Mouse (Mus musculus) limb, embryonic 11.5 days (tissue): ENCODE measurements around the gene Ermp1. TPM values are rescaled to one million over a fixed set of nuclear protein-coding genes. Genes with fewer than 3 reads are reported as not detected.

Source experiments
- ATAC-seq: fragments of 200-750 bp; cut with Nextera tagmentation; 2 replicates; pipeline ENCODE4 v1.8.0; 2017; ENCODE audit warnings: low read depth; ENCODE audit not compliant: insufficient number of reproducible peaks, low FRiP score, low TSS enrichment
- DNase-seq: peaks from one replicate; pipeline ENCODE4 v3.0.0-alpha.2; 2015; ENCODE audit warnings: low spot score
- H3K27ac ChIP-seq: fragments of 300-500 bp; sonication (generic); replicated peaks from 2 replicates; pipeline ENCODE4 v1.5.1; 2014; ENCODE audit warnings: low read depth, mild to moderate bottlenecking, low read length
- H3K27me3 ChIP-seq: fragments of 300-500 bp; sonication (generic); 2 replicates; pipeline ENCODE4 v1.6.1; 2014; ENCODE audit warnings: mild to moderate bottlenecking, low read length, mixed read lengths; ENCODE audit not compliant: control insufficient read depth, insufficient read depth
- H3K36me3 ChIP-seq: fragments of 300-500 bp; sonication (generic); 2 replicates; pipeline ENCODE4 v1.6.1; 2014; ENCODE audit warnings: mild to moderate bottlenecking, low read length, moderate library complexity, mixed read lengths; ENCODE audit not compliant: control insufficient read depth, insufficient read depth
- H3K4me1 ChIP-seq: fragments of 300-500 bp; sonication (generic); 2 replicates; pipeline ENCODE4 v1.6.1; 2014; ENCODE audit warnings: low read length, mixed read lengths; ENCODE audit not compliant: control insufficient read depth, insufficient read depth
- H3K4me2 ChIP-seq: fragments of 300-500 bp; sonication (generic); 2 replicates; pipeline ENCODE4 v1.6.1; 2014; ENCODE audit warnings: low read depth, mild to moderate bottlenecking, moderate library complexity; ENCODE audit not compliant: severe bottlenecking
- H3K4me3 ChIP-seq: fragments of 300-500 bp; sonication (generic); 2 replicates; pipeline ENCODE4 v1.5.1; 2014; ENCODE audit warnings: low read depth, low read length
- H3K9ac ChIP-seq: fragments of 300-500 bp; sonication (generic); 2 replicates; pipeline ENCODE4 v1.6.1; 2014; ENCODE audit warnings: mild to moderate bottlenecking, low read length
- H3K9me3 ChIP-seq: fragments of 300-500 bp; sonication (generic); 2 replicates; pipeline ENCODE4 v1.6.1; 2016; ENCODE audit warnings: low read length; ENCODE audit not compliant: control insufficient read depth
- WGBS: fragments of 180-500 bp; shearing (Covaris S2); extraction: QIAGEN DNeasy Blood & Tissue Kit; methylation state at CpG from one replicate; pipeline ENCODE4 v1.1.7; 2014; 5-methylcytosine and 5-hydroxymethylcytosine counted together
- polyA plus RNA-seq: library from polyadenylated mRNA; unstranded; fragments of >200 nt; fragmentation: Nextera tagmentation; extraction: Ambion mirVana; gene quantifications from 2 replicates; pipeline ENCODE4 v1.2.1, GENCODE M21; 2014

The Ermp1 gene
- polyA plus RNA-seq, 1 experiment from 2014 or later, result 11.7 TPM

- Histone ChIP-seq H3K4me2 (no peak overlapping the region), H3K9ac (no peak overlapping the region), H3K4me3 (no peak overlapping the region), H3K9me3 (no peaks in the 10 kb centered on the region), H3K4me1 (peaks cover 5% of the 10 kb centered on the region; the same call in 1 of the 2 replicates), H3K36me3 (no peaks in the 10 kb centered on the region), H3K27ac (no peak overlapping the region), H3K27me3 (no peaks in the 10 kb centered on the region)
- WGBS, result 54% methylated on average over 5 of the region's 5 CpGs
- no peak for ATAC-seq
- DNase-seq, result no peak
Measured at GRCm38 (mm10) chr19:29666965-29667594, 18.9 kb upstream of the Ermp1 start.

GRCm38 (mm10) chr19:29666164-29666563, 17.9 kb upstream of the Ermp1 start:
- DNase-seq, result no peak
- no peak overlapping the region for H3K9ac ChIP-seq
- peaks cover 5% of the 10 kb centered on the region; the same call in 1 of the 2 replicates for H3K4me1 ChIP-seq
- no peak overlapping the region for H3K4me2 ChIP-seq
- no peak overlapping the region for H3K27ac ChIP-seq
- WGBS, result 75% methylated on average over 4 of the region's 4 CpGs
- H3K9me3 ChIP-seq, result no peaks in the 10 kb centered on the region
- H3K36me3 ChIP-seq, result no peaks in the 10 kb centered on the region
- ATAC-seq, result no peak
- no peak overlapping the region for H3K4me3 ChIP-seq
- no peaks in the 10 kb centered on the region for H3K27me3 ChIP-seq

DNA sequence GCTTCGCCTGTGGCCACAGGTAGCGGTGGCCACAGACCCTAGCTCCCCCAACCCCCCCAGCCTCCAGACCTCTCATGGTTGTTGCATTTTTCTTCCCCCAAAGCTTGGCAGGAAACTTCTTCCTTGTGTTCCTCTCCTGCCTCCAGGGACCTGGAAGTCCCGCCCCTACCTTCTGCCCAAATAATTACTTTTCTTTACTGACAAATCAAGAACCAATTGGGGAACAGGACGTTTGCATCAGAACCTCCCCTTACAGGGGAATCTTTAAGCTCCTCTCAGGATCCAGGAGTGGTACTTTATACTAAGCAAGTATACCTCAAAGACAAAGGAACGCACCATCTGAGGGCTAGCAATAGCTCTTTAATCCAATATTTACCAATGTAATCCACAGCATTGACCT, 16.7 kb upstream of the Ermp1 start:
- H3K27me3 ChIP-seq, result no peaks in the 10 kb centered on the region
- H3K4me1 ChIP-seq, result peaks cover 5% of the 10 kb centered on the region; the same call in 1 of the 2 replicates
- no peaks in the 10 kb centered on the region for H3K36me3 ChIP-seq
- H3K4me2 ChIP-seq, result no peak overlapping the region
- H3K9ac ChIP-seq, result no peak overlapping the region
- ATAC-seq, result no peak
- 84% methylated on average over 5 of the region's 5 CpGs for WGBS
- no peak for DNase-seq
- H3K9me3 ChIP-seq, result no peaks in the 10 kb centered on the region
- no peak overlapping the region for H3K27ac ChIP-seq
- no peak overlapping the region for H3K4me3 ChIP-seq

GRCm38 (mm10) chr19:29663780-29664179, 15.6 kb upstream of the Ermp1 start:
- DNase-seq (no peak), ATAC-seq (no peak)
- Histone ChIP-seq H3K4me1 (peaks cover 5% of the 10 kb centered on the region; the same call in 1 of the 2 replicates), H3K36me3 (no peaks in the 10 kb centered on the region), H3K9ac (no peak overlapping the region), H3K27me3 (no peaks in the 10 kb centered on the region), H3K27ac (no peak overlapping the region), H3K4me2 (no peak overlapping the region), H3K9me3 (no peaks in the 10 kb centered on the region), H3K4me3 (no peak overlapping the region)
- WGBS, result 63% methylated on average over 8 of the region's 8 CpGs

DNA sequence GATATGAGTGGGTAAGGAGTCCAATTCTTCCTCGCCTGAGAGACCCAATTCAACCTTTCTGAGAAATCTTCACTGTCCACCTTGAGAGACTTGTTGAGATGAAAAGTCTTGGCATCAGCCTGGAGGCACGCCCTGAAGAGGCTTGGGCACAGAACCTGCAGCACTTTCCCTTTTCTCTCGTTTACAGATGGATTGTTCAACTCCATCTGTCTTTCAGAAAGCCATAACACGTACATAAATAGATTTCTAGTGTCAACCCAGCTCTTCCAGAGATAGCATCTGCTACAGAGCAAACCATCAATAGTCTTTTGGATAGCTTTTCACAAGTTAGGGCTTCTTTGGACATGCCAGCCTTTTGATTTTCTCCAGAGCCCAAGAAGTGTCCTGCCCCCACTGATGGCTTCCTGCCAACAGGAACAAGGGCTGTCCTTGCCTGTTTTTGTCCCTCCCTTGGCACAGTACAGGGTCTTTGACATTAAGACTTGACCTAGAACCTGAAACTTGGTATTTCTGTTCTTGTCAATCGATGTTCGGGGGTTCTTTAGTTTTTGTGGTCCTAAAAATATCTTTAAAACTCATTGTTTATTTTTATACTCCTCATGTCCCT, 13.9 kb upstream of the Ermp1 start:
- no peak for ATAC-seq
- H3K27ac ChIP-seq, result no peak overlapping the region
- no peaks in the 10 kb centered on the region for H3K9me3 ChIP-seq
- H3K9ac ChIP-seq, result no peak overlapping the region
- 87% methylated on average over 6 of the region's 6 CpGs for WGBS
- no peaks in the 10 kb centered on the region for H3K36me3 ChIP-seq
- H3K27me3 ChIP-seq, result no peaks in the 10 kb centered on the region
- no peak for DNase-seq
- peaks cover 4% of the 10 kb centered on the region; the same call in 1 of the 2 replicates for H3K4me1 ChIP-seq
- no peak overlapping the region for H3K4me3 ChIP-seq
- H3K4me2 ChIP-seq, result no peak overlapping the region

GRCm38 (mm10) chr19:29660835-29661764, 12.9 kb upstream of the Ermp1 start:
- no peak for DNase-seq
- WGBS, result 84% methylated on average over 10 of the region's 10 CpGs
- ATAC-seq, result no peak
- Histone ChIP-seq H3K4me1 (0 out of 2 replicates have a peak, but pooled peaks cover 2% of the 10 kb centered on the region), H3K9me3 (no peaks in the 10 kb centered on the region), H3K27me3 (no peaks in the 10 kb centered on the region), H3K36me3 (no peaks in the 10 kb centered on the region), H3K4me3 (no peak overlapping the region), H3K27ac (no peak overlapping the region), H3K9ac (no peak overlapping the region), H3K4me2 (no peak overlapping the region)

DNA sequence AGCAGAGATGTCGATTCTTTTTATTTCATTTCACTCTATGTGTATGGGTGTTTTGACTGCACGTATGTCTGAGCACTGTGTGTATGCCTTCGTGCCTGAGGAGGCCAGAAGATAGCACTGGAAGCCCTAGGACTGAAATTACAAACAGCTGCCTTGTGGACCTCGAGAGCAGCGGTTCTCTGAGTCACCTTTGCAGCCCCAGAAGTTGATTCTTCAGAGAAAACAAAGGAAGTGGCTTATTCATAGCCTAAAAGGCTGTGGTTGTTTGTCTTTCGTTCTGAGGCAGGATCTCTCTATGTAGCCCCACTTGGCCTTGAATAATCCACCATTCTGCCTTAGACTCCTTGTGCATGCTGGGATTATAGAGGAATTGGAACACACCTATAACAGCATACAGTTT, 11.5 kb upstream of the Ermp1 start:
- Histone ChIP-seq H3K36me3 (no peaks in the 10 kb centered on the region), H3K4me3 (no peak overlapping the region), H3K4me1 (0 out of 2 replicates have a peak, but pooled peaks cover 2% of the 10 kb centered on the region), H3K27ac (no peak overlapping the region), H3K27me3 (no peaks in the 10 kb centered on the region), H3K9me3 (no peaks in the 10 kb centered on the region), H3K9ac (no peak overlapping the region), H3K4me2 (no peak overlapping the region)
- DNase-seq (no peak), ATAC-seq (no peak)
- WGBS, result 60% methylated on average over 6 of the region's 6 CpGs

GRCm38 (mm10) chr19:29658836-29659235, 10.6 kb upstream of the Ermp1 start:
- Histone ChIP-seq H3K27me3 (no peaks in the 10 kb centered on the region), H3K4me3 (no peak overlapping the region), H3K4me2 (no peak overlapping the region), H3K27ac (no peak overlapping the region), H3K36me3 (no peaks in the 10 kb centered on the region), H3K9ac (no peak overlapping the region), H3K4me1 (0 out of 2 replicates have a peak, but pooled peaks cover 2% of the 10 kb centered on the region), H3K9me3 (no peaks in the 10 kb centered on the region)
- DNase-seq, result no peak
- 92% methylated on average over 4 of the region's 4 CpGs for WGBS
- ATAC-seq, result no peak
